Mouse (Mus musculus) CD4-positive, CD25-positive, alpha-beta regulatory T cell, adult 4 months (primary cell): ENCODE data around the gene Zcwpw1. TPM values are rescaled to one million over a fixed set of nuclear protein-coding genes. Genes with fewer than 3 reads are reported as not detected.
A peak's percentile ranks its signal among the peaks of the same experiment; 100 is the strongest.

ENCODE experiments used
- ATAC-seq: one replicate; pipeline ENCODE4 v1.8.0; 2017
- polyA plus RNA-seq, 2 experiments: library from polyadenylated mRNA; unstranded; fragments of 100-300 nt; shearing (Covaris generic); gene quantifications; one replicate each; pipeline ENCODE4 v1.2.1; 2017

Zcwpw1 gene
- polyA plus RNA-seq, 2 experiments from 2014 or later, result 15.2 to 24.8 TPM

DNA sequence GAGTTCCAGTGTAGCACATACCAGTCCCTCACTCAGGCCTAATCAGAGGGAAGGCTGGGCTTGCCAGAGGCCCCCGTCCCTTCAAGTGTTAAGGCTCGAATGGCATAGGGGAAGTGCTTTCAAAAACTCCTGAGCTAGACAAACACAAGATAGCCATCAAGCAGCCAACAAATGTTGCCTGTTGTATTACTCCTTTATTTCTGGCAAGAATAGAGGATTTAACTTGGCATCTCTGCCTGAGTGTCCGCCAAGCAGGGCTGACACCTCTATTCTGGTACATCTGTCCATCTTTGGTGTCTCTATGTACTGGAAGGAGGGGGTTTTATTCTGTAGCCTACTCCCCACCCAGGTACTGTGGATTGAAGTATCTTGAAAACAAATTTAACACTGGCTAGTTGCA is 31.5 kb upstream of the Zcwpw1 start:
- no peak for ATAC-seq

DNA sequence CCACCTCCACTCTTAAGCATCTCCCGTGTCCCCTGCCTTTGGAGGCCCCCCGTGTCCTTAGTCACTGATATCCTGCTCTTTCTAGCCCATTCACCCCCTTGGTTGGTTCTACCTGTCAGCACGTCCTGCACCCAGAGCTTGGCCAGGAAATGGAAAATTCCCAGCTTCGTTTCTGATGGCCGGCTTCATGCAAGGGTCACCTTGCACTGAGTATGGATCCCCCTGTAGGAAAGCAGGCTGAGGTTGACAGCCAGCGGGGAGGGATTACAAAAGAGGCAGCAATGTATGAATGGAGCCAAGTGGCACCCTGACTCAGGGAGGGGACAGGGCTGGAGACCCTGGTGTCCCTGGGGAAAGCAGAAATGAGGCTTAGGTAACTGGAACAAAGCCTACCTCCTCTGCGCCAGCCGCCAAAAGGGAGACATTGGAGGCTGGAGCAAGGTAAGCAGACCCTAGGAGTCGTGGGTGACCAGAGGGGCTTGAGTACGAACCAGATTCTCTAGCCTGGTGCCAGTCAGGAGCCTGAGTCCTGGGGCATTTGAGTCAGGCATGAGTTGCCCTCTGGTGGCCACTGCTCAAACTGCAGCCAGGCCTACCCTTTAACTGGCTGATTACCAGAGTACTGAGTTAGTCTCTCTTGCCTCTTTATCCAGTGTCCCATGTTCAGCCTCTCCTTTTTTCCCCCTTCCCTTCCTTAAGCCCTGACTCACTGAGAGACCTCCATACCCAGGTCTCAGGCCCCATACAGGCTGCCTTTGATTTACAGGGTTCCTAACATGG is 30.5 kb upstream of the Zcwpw1 start:
- ATAC-seq, result peak; percentile 79

- no peak for ATAC-seq
Measured at GRCm38 (mm10) chr5:137757887-137758286, 29.7 kb upstream of the Zcwpw1 start.

DNA sequence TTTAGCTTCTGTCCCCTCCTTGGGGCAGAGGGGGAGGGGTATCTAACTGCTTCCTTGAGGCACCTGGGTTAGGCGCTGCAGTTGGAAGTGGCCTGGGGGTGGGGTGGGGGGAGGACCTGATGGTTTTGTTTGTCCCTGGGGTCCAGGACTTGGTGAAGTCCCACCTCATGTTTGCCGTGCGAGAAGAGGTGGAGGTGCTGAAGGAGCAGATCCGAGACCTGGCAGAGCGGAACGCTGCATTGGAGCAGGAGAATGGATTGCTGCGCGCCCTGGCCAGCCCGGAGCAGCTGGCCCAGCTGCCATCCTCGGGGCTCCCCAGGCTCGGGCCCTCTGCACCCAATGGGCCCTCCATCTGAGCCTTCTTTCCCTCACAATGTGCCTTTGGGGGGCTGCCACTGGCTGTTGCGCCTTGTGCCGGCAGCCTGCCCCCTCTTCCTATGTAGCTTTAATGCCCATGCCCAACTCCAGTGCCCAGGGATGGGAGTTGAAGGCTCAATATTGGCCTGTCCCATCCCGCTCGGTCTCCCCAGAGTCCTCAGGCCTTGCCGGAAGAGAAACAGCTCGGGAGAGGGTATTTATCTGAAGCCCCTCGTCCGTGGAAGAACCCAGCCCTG is 28.6 kb upstream of the Zcwpw1 start:
- ATAC-seq, result no peak

GRCm38 (mm10) chr5:137759971-137760412 is 27.6 kb upstream of the Zcwpw1 start:
- ATAC-seq, result peak; percentile 75

DNA sequence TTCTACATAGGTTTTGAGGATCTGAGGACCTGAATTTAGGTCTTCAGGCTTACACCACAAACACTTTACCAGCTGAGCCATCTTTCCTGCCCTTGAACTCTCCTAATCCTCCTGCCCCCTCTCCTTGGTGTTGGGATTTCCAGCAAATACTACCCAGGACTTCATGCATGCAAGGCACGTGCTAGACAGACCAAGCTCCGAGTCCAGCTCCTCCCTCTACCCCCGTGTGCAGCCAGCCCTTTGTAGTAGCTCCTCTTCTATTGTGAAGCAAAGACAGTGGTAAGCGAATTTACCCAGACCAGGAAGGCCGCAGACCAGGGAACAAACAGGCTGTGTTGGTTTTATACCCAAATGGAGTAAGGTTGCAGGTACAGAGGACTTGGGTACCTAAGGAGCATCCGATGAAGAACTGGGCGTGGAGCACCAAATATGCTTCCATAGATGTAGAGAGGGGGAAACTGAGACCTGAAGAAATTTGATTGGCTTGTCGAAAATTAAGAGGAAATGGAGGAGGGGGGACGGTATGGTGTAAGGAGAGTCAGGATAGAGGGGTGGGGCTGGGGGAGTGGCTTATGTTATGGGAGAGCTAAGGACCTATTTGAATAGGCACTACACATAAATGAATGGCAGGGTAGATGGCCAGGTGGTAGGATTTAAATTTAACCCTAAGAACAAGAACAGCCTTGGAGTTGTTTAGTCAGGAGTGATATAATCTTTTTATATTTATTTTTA is 22.8 kb upstream of the Zcwpw1 start:
- ATAC-seq, result no peak

GRCm38 (mm10) chr5:137766270-137766669 is 21.3 kb upstream of the Zcwpw1 start:
- ATAC-seq, result no peak

DNA sequence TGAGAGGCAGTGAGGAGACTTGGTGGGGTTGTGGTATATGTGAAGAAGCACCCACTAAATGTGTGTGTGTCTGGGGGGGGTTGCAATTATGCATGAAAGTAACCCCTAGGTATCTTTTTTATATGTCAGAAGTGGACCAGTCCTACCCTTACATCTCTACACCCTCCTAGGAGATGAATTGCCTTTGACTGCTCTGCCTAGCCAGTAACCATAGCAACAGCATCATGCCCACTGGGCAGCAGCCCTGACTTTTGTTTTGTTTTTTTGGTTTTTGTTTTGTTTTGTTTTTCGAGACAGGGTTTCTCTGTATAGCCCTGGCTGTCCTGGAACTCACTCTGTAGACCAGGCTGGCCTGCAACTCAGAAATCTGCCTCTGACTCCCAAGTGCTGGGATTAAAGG is 19.1 kb upstream of the Zcwpw1 start:
- ATAC-seq, result no peak

- peak; percentile 85 for ATAC-seq
Measured at GRCm38 (mm10) chr5:137770709-137771108, 16.9 kb upstream of the Zcwpw1 start.

DNA sequence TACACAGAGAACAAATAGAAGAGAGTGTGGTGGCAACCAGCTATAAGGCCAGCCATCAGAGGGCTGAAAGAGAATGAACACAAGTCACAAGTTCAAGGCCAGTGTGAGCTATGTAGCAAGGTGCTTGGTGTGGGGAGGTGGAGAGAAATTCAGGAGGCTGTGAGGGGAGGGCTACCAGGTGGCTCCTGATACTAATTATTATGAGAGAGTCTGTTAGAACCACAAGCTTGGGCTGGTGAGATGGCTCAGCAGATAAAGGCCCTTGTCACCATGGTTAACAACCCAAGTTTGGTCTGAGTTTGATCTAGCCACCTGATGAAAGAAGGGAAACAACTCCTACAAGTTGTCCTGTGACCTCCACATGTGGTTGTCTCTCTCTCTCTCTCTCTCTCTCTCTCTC is 14.8 kb upstream of the Zcwpw1 start:
- ATAC-seq, result no peak

GRCm38 (mm10) chr5:137775587-137776290 is 11.9 kb upstream of the Zcwpw1 start:
- no peak for ATAC-seq

DNA sequence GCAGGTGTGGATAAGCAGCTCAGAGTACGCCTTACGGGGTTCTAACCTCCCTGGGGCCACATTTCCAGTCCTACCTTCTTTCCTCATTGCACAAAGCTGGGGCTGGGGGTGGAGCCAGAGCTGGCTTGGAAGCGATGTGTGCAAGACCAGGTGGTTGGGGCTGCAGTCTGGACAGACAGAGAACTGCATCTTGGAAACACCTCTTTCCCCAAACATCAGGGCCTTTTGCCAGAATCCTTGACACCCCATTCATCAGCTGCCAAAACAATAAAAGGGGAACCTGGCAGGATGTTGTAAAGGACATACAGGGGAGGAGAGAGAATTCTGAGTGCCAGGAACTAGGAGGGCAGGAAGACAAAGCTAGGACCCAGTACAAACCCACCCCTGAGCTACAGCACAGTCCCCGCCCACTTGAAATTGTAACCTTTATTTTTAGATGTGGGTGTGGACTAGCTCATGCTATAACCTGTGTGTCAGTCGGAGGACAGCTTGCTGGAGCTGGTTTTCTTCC is 11.1 kb upstream of the Zcwpw1 start:
- peak; percentile 7 for ATAC-seq

GRCm38 (mm10) chr5:137777267-137777845 is 10.2 kb upstream of the Zcwpw1 start:
- ATAC-seq, result no peak

GRCm38 (mm10) chr5:137778635-137779034 is 9.0 kb upstream of the Zcwpw1 start, which contains the start of gene Ppp1r35:
Ppp1r35 (plus strand) TSS chr5:137778849.
- ATAC-seq, result peak; percentile 99

- peak; percentile 21 for ATAC-seq
Measured at GRCm38 (mm10) chr5:137779053-137779933, 8.3 kb upstream of the Zcwpw1 start.

GRCm38 (mm10) chr5:137781661-137782060 is 5.9 kb upstream of the Zcwpw1 start:
- no peak for ATAC-seq

DNA sequence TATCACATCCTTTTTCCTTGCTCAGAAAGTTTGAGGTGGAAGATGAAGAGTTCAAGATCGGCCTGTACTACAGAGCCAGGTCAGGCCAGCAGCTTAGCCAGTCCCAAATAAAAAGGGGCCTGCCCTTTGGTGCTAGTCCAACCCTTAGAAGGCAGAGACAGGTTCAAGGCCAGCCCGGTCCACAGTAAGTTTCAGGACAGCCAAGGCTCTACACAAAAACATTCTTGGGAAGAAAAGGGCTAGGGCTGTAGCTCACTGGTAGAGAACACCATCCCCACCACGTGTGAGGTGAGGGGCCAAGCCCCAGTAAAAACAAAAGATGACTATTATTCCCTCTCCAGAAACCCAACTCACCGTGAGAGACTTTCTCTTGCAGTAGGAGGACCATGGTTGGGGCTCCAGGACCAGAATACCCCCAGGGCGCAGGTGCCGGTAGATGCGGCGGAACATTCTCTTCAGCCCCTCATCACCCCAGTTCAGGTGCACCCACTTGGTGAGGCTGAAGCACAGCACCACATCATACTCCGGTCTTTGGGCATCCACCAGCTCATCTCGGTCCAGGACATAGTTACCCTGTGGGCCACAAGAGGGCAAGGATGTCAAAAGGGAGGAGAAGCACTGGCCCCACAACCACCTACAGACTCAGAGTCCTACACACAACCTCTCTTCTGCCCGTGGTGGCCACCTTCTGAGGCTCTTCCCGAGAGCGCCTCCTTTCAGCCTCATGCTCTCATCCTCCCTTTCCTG is 4.6 kb upstream of the Zcwpw1 start:
- no peak for ATAC-seq

DNA sequence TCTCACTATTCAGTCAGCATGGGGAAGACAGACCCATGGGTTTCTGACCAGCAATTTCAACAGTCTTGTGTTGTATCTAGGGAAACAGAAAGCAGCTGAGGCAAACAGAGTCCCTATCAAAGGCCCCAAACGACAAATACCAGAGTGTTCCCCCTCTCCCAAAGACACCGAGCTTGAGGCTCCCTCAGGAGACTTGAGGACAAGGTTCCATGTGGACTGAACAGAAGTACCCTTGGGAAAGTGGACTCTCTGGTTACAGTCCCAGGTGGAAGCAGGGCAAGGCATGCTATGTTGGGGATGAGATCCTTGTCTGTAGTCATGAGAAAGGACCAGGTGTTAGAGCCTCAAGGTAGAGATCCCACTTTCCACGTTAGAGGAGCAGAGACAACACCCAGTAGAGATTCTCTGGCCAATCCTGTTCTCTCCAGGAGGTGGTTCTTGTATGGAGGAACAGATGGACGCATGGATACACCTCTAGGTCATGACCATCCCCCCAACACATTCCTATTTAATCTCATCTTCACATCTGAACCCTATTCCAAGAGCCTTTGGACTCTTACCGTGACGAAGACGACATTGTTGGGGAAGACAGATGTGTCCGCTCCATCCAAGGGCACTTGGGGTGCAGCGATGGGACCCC is 3.6 kb upstream of the Zcwpw1 start:
- no peak for ATAC-seq

GRCm38 (mm10) chr5:137784546-137784945 is 3.1 kb upstream of the Zcwpw1 start:
- no peak for ATAC-seq
